Mouse (Mus musculus) bone marrow macrophage, adult 2 months (primary cell): ENCODE results near the gene Lgi4. TPM values are rescaled to one million over a fixed set of nuclear protein-coding genes. Genes with fewer than 3 reads are reported as not detected.

ENCODE experiments used
- H3K27ac ChIP-seq: 2 replicates; pipeline ENCODE4 v1.5.1; 2012; ENCODE audit warnings: low read depth, low read length; ENCODE audit not compliant: insufficient read depth
- H3K4me1 ChIP-seq: 2 replicates; pipeline ENCODE4 v1.6.1; 2012; ENCODE audit warnings: low read length; ENCODE audit not compliant: control insufficient read depth, insufficient read depth
- H3K4me3 ChIP-seq: 2 replicates; pipeline ENCODE4 v1.5.1; 2012; ENCODE audit warnings: mild to moderate bottlenecking, low read length, moderate library complexity; ENCODE audit not compliant: insufficient read depth
- CTCF ChIP-seq: IDR thresholded peaks from 2 replicates; pipeline ENCODE4 v1.5.1; 2012; ENCODE audit warnings: low read depth, mild to moderate bottlenecking, low read length, moderate library complexity
- POLR2A ChIP-seq: IDR thresholded peaks from 2 replicates; pipeline ENCODE4 v1.6.1; 2012; ENCODE audit warnings: mild to moderate bottlenecking, low read depth, low read length, borderline replicate concordance
- polyA plus RNA-seq: library from polyadenylated mRNA; stranded (reverse); fragments of >200 nt; gene quantifications from 2 replicates; pipeline ENCODE4 v1.2.4, GENCODE M21; 2012; ENCODE audit not compliant: missing spikeins, insufficient read depth, insufficient read length

The Lgi4 gene
- polyA plus RNA-seq, 1 experiment = 0.78 TPM

DNA sequence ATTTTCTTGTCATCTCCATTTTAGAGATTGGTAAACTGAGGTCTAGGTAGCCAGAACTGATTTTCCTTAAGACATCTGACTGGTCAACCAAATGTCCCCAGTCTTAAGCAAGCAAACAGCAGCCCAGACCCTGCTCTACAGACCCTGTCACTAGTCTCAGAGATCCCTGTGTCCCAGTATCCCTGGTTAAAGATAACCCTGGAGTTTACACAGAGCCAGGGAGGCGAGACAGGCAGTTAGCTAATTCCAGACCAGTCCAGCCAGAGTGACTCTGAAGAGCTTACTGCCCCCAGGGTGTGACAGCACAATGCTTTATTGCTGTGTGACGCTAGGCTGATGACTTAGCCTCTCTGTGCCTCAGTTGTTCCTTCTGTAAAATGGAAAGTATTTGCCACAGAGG is 2.1 kb upstream of the Lgi4 start, which contains the start of gene Fxyd1:
TSS of gene Fxyd1 (minus strand) at position 129 of the 400 bp plus-strand sequence.
- no peak for TF ChIP-seq CTCF
- no peak for TF ChIP-seq POLR2A
- H3K27ac ChIP-seq = no peak within 1 kb of the TSS
- H3K4me1 ChIP-seq = peaks cover 6% of the 10 kb centered on the region
- no peak within 1 kb of the TSS for H3K4me3 ChIP-seq

DNA sequence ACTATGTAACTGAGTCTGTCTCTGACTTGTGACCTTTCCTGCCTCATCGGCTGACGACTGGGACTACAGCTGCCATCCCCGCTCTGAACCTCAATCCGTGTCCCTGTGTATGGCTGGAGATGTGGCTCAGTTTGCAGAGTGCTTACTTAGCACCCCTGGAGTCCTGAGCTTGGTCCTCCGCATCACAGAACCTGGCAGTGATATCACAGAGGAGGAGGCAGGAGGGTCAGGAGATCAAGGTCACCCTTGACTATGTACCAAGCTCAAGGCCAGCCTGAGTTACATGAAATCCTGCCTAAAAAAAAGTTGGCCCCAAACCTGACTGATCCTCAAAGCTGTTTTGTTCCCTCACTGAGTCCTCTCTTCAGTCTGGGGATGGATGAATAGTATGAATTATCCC is 1.4 kb upstream of the Lgi4 start:
- H3K27ac ChIP-seq = no peak overlapping the region
- H3K4me1 ChIP-seq = peaks cover 3% of the 10 kb centered on the region
- H3K4me3 ChIP-seq = no peak overlapping the region
- TF ChIP-seq POLR2A = no peak
- no peak for TF ChIP-seq CTCF

DNA sequence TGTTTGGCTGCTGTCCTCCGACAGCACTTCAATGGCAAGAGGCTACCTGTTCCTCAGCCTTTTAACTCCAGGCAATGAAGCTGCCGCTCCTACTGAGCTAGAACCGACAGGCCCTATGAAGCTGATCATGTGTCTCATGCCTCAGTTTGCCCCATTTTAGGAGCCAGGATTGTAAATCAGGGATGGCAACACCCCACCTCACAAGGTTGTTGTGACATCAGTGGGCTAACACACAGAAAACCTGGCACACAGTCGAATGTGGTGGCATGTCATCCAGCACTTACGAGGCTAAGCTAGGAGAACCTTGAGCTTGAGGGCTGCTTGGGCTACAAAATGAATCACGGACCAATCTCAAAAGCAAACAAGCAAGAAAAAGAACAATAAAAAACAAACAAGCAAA is 931 bp upstream of the Lgi4 start:
- TF ChIP-seq CTCF (no peak), POLR2A (no peak)
- no peak overlapping the region for H3K4me3 ChIP-seq
- no peak overlapping the region for H3K27ac ChIP-seq

DNA sequence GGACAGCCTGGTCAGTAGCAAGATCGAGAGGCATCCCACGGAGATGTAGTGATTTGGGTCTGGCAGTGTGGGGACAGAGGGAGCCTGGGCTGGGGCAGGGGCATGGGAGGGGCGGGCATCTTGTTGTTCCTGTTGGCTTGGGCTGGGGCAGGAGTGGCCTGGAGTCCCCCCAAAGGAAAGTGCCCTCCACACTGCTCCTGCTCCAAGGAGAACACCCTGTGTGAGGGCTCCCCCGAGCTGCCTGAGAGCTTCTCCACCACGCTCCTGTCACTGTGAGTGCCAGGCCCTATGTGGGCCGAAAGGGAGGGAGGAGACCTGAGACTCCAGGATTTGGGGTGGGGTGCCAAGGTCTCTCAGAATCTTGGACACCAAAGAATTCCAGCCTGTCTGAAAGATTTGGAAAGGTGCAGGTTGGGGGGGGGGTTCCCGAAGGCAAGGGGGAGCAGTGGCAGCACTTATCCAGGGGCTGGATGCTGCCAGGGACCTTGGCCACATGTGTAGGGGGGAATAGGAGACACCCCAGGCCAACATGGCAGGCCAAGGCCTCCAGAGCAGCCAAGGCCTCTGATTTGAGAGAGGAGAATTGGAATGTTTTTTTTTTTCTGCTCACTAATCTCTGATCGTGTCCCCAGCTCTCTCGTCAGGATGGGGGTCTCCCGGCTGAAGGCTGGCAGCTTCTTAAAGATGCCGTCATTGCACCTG is 928 bp downstream of the Lgi4 start:
- Histone ChIP-seq H3K4me1 (peaks cover 3% of the 10 kb centered on the region), H3K4me3 (no peak overlapping the region), H3K27ac (no peak overlapping the region)
- TF ChIP-seq CTCF (no peak), POLR2A (no peak)

More for the DNA sequence above, 931 bp upstream of the Lgi4 start:
- H3K4me1 ChIP-seq = peaks cover 3% of the 10 kb centered on the region

DNA sequence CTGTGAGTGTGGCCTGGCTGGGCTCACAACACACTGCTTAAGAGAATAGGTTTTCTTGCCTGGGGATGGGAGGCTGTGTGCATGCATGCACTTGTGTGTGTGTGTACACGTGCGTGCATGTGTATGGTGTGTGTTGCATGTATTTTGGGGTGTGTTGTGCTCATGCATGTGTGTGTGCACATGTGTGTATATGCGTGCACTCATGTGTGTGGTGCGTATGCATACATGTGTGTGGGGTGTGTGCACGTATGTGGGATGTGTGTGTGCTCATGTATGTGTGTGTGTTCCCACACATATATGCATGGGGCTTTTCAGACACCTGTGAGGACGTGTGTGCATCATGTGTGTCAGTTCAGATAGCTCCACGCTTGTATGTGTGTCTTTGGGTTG is 1.5 kb downstream of the Lgi4 start:
- Histone ChIP-seq H3K4me3 (no peak overlapping the region), H3K27ac (no peak overlapping the region), H3K4me1 (peaks cover 3% of the 10 kb centered on the region)
- no peak for TF ChIP-seq POLR2A
- no peak for TF ChIP-seq CTCF

DNA sequence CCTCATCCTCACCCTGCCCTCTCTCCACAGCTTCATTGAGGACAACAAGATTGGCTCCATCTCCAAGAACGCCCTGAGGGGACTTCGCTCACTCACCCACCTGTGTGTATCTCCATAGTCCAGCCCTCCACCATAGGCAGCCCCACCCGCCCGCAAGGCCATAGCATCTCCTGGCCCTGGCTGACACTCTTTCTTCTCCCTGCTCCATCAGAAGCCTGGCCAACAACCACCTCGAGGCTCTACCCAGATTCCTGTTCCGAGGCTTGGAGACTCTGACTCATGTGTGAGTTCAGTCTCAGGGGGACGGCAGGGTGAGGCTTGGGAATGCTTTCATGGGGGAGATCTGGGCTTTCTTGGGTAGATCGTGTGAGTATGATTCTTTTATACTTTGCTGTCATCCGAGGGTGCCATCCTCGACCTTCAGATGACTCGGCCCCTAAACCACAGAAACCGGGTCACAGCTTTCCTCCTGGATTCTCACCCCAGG is 4.0 kb downstream of the Lgi4 start:
- TF ChIP-seq POLR2A (no peak), CTCF (no peak)
- H3K4me3 ChIP-seq = no peak overlapping the region

DNA sequence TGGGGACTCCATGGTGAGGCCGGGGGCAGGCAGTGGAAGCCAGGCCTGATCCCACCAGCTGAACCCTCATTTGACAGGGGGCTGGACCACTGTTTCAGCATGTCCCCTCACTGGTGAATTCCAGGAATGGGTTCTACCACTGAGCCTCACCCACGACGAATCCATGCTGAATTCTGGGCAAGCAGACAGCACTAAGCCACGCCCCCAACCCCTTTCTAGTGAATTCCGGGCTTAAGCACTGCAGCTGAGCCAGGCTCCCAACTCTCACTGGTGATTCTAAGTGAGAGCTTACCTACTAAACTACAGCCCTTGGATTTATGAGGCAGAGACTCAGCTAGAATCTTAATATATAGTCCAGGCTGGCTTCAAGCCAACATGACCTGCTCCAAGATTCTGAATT is 8.7 kb downstream of the Lgi4 start:
- TF ChIP-seq POLR2A (no peak), CTCF (no peak)
- Histone ChIP-seq H3K4me1 (no peaks in the 10 kb centered on the region), H3K27ac (no peak overlapping the region), H3K4me3 (no peak overlapping the region)

More for the DNA sequence above, 4.0 kb downstream of the Lgi4 start:
- no peak overlapping the region for H3K27ac ChIP-seq
- H3K4me1 ChIP-seq = peaks cover 3% of the 10 kb centered on the region

DNA sequence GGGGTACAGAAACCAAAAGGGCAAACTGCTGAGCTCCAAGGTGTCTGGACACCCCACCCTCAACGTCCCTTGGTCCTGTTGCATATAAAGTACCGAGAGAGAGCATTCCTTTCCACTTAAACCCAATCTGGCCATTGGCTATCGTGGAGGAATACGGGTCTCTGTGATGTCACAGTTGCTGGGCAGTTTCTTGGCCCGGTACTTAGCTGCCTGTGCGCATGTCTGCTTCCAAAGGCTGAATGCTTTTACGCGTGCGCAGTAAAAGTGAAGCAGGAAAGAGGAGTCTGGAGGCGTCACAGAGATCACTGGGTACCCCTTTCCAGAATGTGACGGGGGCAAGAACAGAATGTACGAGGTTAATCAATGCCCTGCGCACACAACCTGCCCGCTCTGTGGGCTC is 10.3 kb downstream of the Lgi4 start:
- Histone ChIP-seq H3K4me1 (no peaks in the 10 kb centered on the region), H3K27ac (no peak overlapping the region), H3K4me3 (no peak overlapping the region)
- no peak for TF ChIP-seq POLR2A
- no peak for TF ChIP-seq CTCF

DNA sequence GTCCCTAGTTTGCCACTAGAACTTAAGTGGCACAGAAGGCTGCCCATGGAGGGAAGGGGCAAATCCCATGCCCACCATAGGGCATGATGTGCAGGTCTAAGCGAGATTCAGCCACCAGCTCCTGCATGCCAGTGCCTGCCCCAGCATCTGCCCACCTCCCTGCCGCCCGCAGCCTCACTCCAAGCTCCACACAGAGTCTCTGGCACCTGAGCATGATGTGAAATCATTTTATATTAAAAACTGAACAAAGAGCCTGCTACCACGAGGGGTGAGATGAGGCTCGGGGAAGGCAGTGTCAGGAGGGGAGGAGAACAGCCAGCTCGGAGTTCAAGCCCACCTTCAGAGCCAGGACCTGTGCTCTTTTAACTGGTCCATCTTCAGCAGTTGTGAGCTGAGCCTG is 11.2 kb downstream of the Lgi4 start:
- no peak for TF ChIP-seq POLR2A
- no peak for TF ChIP-seq CTCF
- Histone ChIP-seq H3K27ac (no peak overlapping the region), H3K4me3 (no peak overlapping the region), H3K4me1 (no peaks in the 10 kb centered on the region)

DNA sequence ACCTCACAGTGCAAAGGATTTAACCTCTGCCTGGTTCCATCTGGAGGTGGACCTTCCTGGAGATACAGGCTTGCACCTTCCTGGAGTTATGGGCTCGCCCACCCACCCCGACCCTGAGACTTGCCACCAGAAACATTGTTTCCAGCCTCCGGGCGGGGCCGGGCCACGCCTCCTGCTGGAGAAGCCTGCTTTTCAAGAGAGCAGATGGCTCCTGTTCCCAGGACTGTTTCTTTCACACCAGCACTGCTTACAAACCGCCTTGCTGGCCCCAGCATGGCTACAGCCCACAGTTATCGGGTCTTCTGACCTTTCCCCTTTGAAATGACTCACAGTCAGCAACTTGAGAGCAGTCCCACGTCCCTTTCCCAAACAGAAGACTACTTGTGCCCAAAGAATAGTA is 13.2 kb downstream of the Lgi4 start:
- H3K4me1 ChIP-seq = no peaks in the 10 kb centered on the region
- no peak for TF ChIP-seq POLR2A
- TF ChIP-seq CTCF = no peak
- no peak overlapping the region for H3K27ac ChIP-seq
- no peak overlapping the region for H3K4me3 ChIP-seq
